Mouse (Mus musculus): ENCODE results near the gene Chl1. TPM values are rescaled to one million over a fixed set of nuclear protein-coding genes. Genes with fewer than 3 reads are reported as not detected.

Gene Chl1
- total RNA-seq, 1 experiment = 0.22 TPM

DNA sequence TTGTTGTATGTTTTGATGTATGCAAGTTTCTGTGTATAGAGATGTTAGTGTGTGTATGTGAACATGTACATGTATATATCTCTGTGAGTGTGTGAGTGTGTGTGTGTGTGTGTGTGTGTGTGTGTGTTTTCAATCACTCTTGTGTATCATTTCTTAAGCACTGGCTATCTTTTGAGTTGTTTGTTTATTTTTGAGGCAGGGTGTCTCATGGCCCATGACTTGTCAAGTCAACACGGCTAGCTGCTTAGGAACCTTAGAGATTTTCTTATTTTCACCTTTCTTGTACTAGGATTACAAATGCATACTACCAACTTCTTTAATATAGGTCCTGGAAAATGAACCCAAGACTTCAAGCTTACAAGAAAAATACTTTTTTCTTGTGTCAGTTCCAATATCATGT lies 189.5 kb downstream of the Chl1 start:
- TF ChIP-seq ZC3H11A (IDR thresholded peaks at IDR 0.05; ENCODE audit: borderline replicate concordance, low read depth, low read length) = no peak
- TF ChIP-seq ZNF384 (IDR thresholded peaks at IDR 0.05; ENCODE audit: low read depth, low read length) = no peak
- no peak for TF ChIP-seq MAFK (IDR thresholded peaks at IDR 0.05; ENCODE audit: insufficient read depth, low read depth, low read length)
- no peak for TF ChIP-seq CHD2 (IDR thresholded peaks at IDR 0.05; ENCODE audit: low read depth, low read length)
- TF ChIP-seq HCFC1 (IDR thresholded peaks at IDR 0.05; ENCODE audit: borderline replicate concordance, insufficient read depth, low read length) = no peak
- in situ Hi-C loops (cut with MboI; ENCODE audit: low sequenced_read_pairs in 2 of 2, unreplicated experiment in 2 of 2) = loop anchor here in 1 of 2 experiments (10.0 kb wide), 1 partner anchor 395 kb away; no protein-coding TSS in a partner anchor
- no peaks in the 10 kb centered on the region for H3K4me1 ChIP-seq (ENCODE audit: control insufficient read depth in 2 of 2, insufficient read depth in 2 of 2, low read length in 2 of 2, poor library complexity in 1 of 2)

DNA sequence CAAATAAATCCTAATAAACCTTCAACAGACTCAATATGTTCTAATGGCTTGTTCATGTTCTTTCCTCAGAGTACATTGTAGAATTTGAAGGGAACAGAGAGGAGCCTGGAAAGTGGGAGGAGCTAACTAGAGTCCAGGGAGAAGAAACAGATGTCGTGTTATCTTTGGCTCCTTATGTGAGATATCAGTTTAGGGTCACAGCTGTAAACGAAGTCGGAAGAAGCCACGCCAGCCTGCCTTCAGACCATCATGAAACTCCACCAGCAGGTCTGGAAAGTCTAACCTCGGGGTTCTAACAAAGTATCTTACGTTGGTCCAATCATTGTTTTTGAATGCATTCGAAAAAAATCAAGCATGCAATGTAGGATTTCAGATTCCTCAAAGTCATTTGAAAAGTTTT lies 189.9 kb downstream of the Chl1 start:
- no peaks in the 10 kb centered on the region for H3K4me1 ChIP-seq (ENCODE audit: control insufficient read depth in 2 of 2, insufficient read depth in 2 of 2, low read length in 2 of 2, poor library complexity in 1 of 2)
- DNase-seq (ENCODE audit: low read depth, low spot score) = no peak
- H3K27ac ChIP-seq (ENCODE audit: insufficient read depth, low read depth, low read length, poor library complexity, severe bottlenecking) = no peak overlapping the region
- no peak overlapping the region for H3K9ac ChIP-seq (ENCODE audit: insufficient read depth, low read depth, low read length, poor library complexity, severe bottlenecking)
- no peak for TF ChIP-seq CHD2 (IDR thresholded peaks at IDR 0.05; ENCODE audit: low read depth, low read length)
- no peak for TF ChIP-seq ZC3H11A (IDR thresholded peaks at IDR 0.05; ENCODE audit: borderline replicate concordance, low read depth, low read length)
- no peak for TF ChIP-seq MAFK (IDR thresholded peaks at IDR 0.05; ENCODE audit: insufficient read depth, low read depth, low read length)
- TF ChIP-seq HCFC1 (IDR thresholded peaks at IDR 0.05; ENCODE audit: borderline replicate concordance, insufficient read depth, low read length) = no peak
- TF ChIP-seq ZNF384 (IDR thresholded peaks at IDR 0.05; ENCODE audit: low read depth, low read length) = no peak
- no peaks in the 10 kb centered on the region for H3K9me3 ChIP-seq (ENCODE audit: control insufficient read depth, insufficient read depth, low read depth, low read length)
- in situ Hi-C loops (cut with MboI; ENCODE audit: low sequenced_read_pairs in 2 of 2, unreplicated experiment in 2 of 2) = no loop called here
- H3K4me3 ChIP-seq (ENCODE audit: insufficient read depth in 1 of 2, low read depth in 1 of 2, low read length in 2 of 2, poor library complexity in 1 of 2, severe bottlenecking in 1 of 2) = no peak overlapping the region
- no peaks in the 10 kb centered on the region for H3K36me3 ChIP-seq (ENCODE audit: control insufficient read depth, insufficient read depth, low read length, poor library complexity, severe bottlenecking)

More for the DNA sequence above, 189.5 kb downstream of the Chl1 start:
- H3K4me3 ChIP-seq (ENCODE audit: insufficient read depth in 1 of 2, low read depth in 1 of 2, low read length in 2 of 2, poor library complexity in 1 of 2, severe bottlenecking in 1 of 2) = no peak overlapping the region
- no peaks in the 10 kb centered on the region for H3K9me3 ChIP-seq (ENCODE audit: control insufficient read depth, insufficient read depth, low read depth, low read length)
- no peak overlapping the region for H3K27ac ChIP-seq (ENCODE audit: insufficient read depth, low read depth, low read length, poor library complexity, severe bottlenecking)
- DNase-seq (ENCODE audit: low read depth, low spot score) = no peak
- H3K36me3 ChIP-seq (ENCODE audit: control insufficient read depth, insufficient read depth, low read length, poor library complexity, severe bottlenecking) = no peaks in the 10 kb centered on the region
- no peak overlapping the region for H3K9ac ChIP-seq (ENCODE audit: insufficient read depth, low read depth, low read length, poor library complexity, severe bottlenecking)

DNA sequence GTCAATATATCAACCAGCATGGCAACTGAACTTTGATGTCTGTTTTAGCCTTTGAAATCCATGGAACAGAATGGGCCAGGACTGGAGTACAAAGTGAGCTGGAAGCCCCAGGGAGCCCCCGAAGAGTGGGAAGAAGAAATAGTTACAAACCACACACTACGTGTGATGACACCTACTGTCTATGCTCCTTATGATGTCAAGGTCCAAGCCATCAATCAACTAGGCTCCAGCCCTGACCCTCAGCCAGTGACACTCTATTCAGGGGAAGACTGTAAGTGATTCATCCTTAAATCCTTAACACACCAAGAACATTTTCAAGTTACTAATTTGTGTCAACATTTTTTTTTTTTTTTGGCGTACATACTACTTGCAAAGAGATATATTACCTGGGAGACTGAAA lies 196.0 kb downstream of the Chl1 start:
- Histone ChIP-seq H3K36me3 (ENCODE audit: control insufficient read depth, insufficient read depth, low read length, poor library complexity, severe bottlenecking) (no peaks in the 10 kb centered on the region), H3K9me3 (ENCODE audit: control insufficient read depth, insufficient read depth, low read depth, low read length) (no peaks in the 10 kb centered on the region), H3K27ac (ENCODE audit: insufficient read depth, low read depth, low read length, poor library complexity, severe bottlenecking) (no peak overlapping the region), H3K4me1 (ENCODE audit: control insufficient read depth in 2 of 2, insufficient read depth in 2 of 2, low read length in 2 of 2, poor library complexity in 1 of 2) (no peaks in the 10 kb centered on the region), H3K4me3 (ENCODE audit: insufficient read depth in 1 of 2, low read depth in 1 of 2, low read length in 2 of 2, poor library complexity in 1 of 2, severe bottlenecking in 1 of 2) (no peak overlapping the region), H3K9ac (ENCODE audit: insufficient read depth, low read depth, low read length, poor library complexity, severe bottlenecking) (no peak overlapping the region)
- TF ChIP-seq CHD2 (IDR thresholded peaks at IDR 0.05; ENCODE audit: low read depth, low read length) (no peak), MAFK (IDR thresholded peaks at IDR 0.05; ENCODE audit: insufficient read depth, low read depth, low read length) (no peak), HCFC1 (IDR thresholded peaks at IDR 0.05; ENCODE audit: borderline replicate concordance, insufficient read depth, low read length) (no peak), ZC3H11A (IDR thresholded peaks at IDR 0.05; ENCODE audit: borderline replicate concordance, low read depth, low read length) (no peak), ZNF384 (IDR thresholded peaks at IDR 0.05; ENCODE audit: low read depth, low read length) (no peak)
- in situ Hi-C loops (cut with MboI; ENCODE audit: low sequenced_read_pairs in 2 of 2, unreplicated experiment in 2 of 2) = no loop called here
- DNase-seq (ENCODE audit: low read depth, low spot score) = no peak

DNA sequence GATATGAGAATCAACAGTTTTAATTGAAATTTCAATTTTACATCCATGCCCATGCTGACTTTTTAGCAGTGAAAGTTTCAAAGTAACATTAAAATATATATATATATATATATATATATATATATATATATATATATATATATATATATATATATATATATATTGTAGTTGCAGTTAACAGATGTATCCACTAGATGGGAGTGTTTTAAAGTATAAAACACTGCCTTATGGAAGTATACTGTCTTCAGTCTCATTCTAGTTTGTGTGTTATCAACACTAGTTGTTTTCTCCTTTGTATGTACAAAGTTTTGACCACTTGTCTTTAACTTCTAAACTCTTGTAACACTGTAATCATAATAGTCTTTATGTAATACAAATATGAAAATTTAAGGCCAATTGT lies 228.9 kb downstream of the Chl1 start:
- in situ Hi-C loops (cut with MboI; ENCODE audit: low sequenced_read_pairs in 2 of 2, unreplicated experiment in 2 of 2) = no loop called here
- no peak overlapping the region for H3K9ac ChIP-seq (ENCODE audit: insufficient read depth, low read depth, low read length, poor library complexity, severe bottlenecking)
- H3K9me3 ChIP-seq (ENCODE audit: control insufficient read depth, insufficient read depth, low read depth, low read length) = no peaks in the 10 kb centered on the region
- no peak overlapping the region for H3K4me3 ChIP-seq (ENCODE audit: insufficient read depth in 1 of 2, low read depth in 1 of 2, low read length in 2 of 2, poor library complexity in 1 of 2, severe bottlenecking in 1 of 2)
- H3K27ac ChIP-seq (ENCODE audit: insufficient read depth, low read depth, low read length, poor library complexity, severe bottlenecking) = no peak overlapping the region
- no peaks in the 10 kb centered on the region for H3K36me3 ChIP-seq (ENCODE audit: control insufficient read depth, insufficient read depth, low read length, poor library complexity, severe bottlenecking)
- DNase-seq (ENCODE audit: low read depth, low spot score) = no peak
- H3K4me1 ChIP-seq (ENCODE audit: control insufficient read depth in 2 of 2, insufficient read depth in 2 of 2, low read length in 2 of 2, poor library complexity in 1 of 2) = no peaks in the 10 kb centered on the region
- no peak for TF ChIP-seq MAFK (IDR thresholded peaks at IDR 0.05; ENCODE audit: insufficient read depth, low read depth, low read length)
- TF ChIP-seq ZNF384 (IDR thresholded peaks at IDR 0.05; ENCODE audit: low read depth, low read length) = no peak
- no peak for TF ChIP-seq CHD2 (IDR thresholded peaks at IDR 0.05; ENCODE audit: low read depth, low read length)
- no peak for TF ChIP-seq ZC3H11A (IDR thresholded peaks at IDR 0.05; ENCODE audit: borderline replicate concordance, low read depth, low read length)
- no peak for TF ChIP-seq HCFC1 (IDR thresholded peaks at IDR 0.05; ENCODE audit: borderline replicate concordance, insufficient read depth, low read length)

DNA sequence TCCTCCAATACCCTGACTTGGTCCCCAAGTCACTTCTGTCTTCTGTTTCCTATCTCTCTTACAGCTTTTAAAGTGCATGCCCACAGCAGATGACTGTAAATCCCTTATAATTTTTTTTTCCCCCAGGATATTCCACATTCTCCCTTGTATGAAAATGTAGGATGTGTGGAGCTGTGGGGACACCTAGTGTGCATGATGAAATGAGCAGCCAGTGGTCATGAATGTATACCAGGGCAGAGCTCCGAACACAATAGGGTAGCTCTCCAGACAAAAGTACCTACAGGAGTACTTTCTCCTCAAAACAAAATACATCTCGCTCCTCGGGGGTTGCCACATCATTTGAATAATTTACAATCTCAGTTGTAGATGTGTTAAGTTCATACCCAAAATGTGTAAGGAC lies 232.4 kb downstream of the Chl1 start:
- no peak for TF ChIP-seq ZNF384 (IDR thresholded peaks at IDR 0.05; ENCODE audit: low read depth, low read length)
- TF ChIP-seq HCFC1 (IDR thresholded peaks at IDR 0.05; ENCODE audit: borderline replicate concordance, insufficient read depth, low read length) = no peak
- TF ChIP-seq ZC3H11A (IDR thresholded peaks at IDR 0.05; ENCODE audit: borderline replicate concordance, low read depth, low read length) = no peak
- no peak for TF ChIP-seq MAFK (IDR thresholded peaks at IDR 0.05; ENCODE audit: insufficient read depth, low read depth, low read length)
- TF ChIP-seq CHD2 (IDR thresholded peaks at IDR 0.05; ENCODE audit: low read depth, low read length) = no peak

More for the DNA sequence above, 232.4 kb downstream of the Chl1 start:
- Histone ChIP-seq H3K27ac (ENCODE audit: insufficient read depth, low read depth, low read length, poor library complexity, severe bottlenecking) (no peak overlapping the region), H3K9ac (ENCODE audit: insufficient read depth, low read depth, low read length, poor library complexity, severe bottlenecking) (no peak overlapping the region), H3K36me3 (ENCODE audit: control insufficient read depth, insufficient read depth, low read length, poor library complexity, severe bottlenecking) (no peaks in the 10 kb centered on the region), H3K4me1 (ENCODE audit: control insufficient read depth in 2 of 2, insufficient read depth in 2 of 2, low read length in 2 of 2, poor library complexity in 1 of 2) (no peaks in the 10 kb centered on the region), H3K9me3 (ENCODE audit: control insufficient read depth, insufficient read depth, low read depth, low read length) (no peaks in the 10 kb centered on the region), H3K4me3 (ENCODE audit: insufficient read depth in 1 of 2, low read depth in 1 of 2, low read length in 2 of 2, poor library complexity in 1 of 2, severe bottlenecking in 1 of 2) (no peak overlapping the region)
- in situ Hi-C loops (cut with MboI; ENCODE audit: low sequenced_read_pairs in 2 of 2, unreplicated experiment in 2 of 2) = no loop called here
- DNase-seq (ENCODE audit: low read depth, low spot score) = no peak

Measured in ES-E14 (cell line).